Mouse (Mus musculus): ENCODE data around the gene Glipr1.
A peak's percentile ranks its signal among the peaks of the same experiment; 100 is the strongest.
"Not testable (repeated sequence)": the region's sequence is repeated elsewhere in the genome, so short reads cannot be mapped to it uniquely, and the experiment has no call there.

Glipr1 gene

DNA sequence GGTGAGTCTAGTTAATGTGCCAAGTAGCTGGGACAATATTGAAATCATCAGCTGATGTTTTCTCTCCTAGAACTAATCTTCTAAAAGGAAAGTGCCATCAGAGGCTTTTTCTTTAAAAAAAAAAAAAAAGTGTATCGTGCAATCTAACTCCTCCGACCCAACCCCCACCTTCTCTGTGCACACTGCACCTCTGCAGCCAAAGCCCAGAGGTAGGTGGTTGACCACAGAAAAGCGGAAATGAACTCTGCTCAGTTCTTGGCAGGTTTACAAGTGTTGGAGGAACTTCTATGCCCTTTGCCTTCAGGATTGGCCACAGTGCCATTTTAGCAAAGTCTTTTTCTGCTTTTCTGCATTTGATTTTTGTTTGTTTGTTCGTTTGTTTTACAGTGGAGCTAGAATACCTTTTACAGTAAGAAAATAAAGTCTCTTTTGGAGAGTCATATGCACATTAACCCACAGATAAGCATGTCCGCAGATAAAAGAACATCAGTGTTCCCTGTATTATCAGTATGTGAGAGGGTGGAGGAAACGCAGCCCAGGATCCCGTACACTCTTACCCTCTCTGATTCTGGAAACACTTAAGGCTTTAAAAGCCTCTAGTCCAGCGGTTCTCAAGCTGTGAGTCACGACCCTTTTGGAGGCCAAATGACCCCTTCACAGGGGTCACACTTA, at the start of gene Glipr1:
Glipr1 (minus strand) TSS at position 88 of the 672 bp plus-strand sequence.
- no peak for DNase-seq (ENCODE audit: low spot score in 2 of 2)

DNA sequence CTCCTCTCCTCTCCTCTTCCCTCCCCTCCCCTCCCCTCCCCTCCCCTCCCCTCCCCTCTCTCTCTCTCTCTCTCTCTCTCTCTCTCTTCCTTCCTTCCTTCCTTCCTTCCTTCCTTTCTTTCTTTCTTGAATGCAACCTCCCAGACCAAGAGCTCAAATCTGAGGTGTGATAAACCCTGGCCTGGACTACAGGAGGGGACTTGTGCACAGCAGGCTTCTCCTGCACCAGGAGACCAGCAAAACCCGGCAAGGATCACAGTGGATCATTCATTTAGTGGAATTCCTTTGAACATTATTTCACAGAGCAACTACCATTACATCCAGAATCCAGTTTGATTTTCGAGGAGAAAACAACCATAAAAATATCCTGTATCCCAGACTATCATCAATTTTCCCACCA, 49.5 kb upstream of the Glipr1 start:
- DNase-seq (ENCODE audit: low spot score in 2 of 2), result not testable (repeated sequence)

- no peak for DNase-seq (ENCODE audit: low spot score in 2 of 2)
Observed at GRCm38 (mm10) chr10:112051220-112051619, 48.8 kb upstream of the Glipr1 start.

GRCm38 (mm10) chr10:112044283-112044682, 41.9 kb upstream of the Glipr1 start:
- DNase-seq (ENCODE audit: low spot score in 2 of 2), result not testable (repeated sequence)

- not testable (repeated sequence) for DNase-seq (ENCODE audit: low spot score in 2 of 2)
Observed at GRCm38 (mm10) chr10:112043523-112043922, 41.1 kb upstream of the Glipr1 start.

GRCm38 (mm10) chr10:112028689-112029088, 26.3 kb upstream of the Glipr1 start:
- DNase-seq (ENCODE audit: low spot score in 2 of 2), result not testable (repeated sequence)

- DNase-seq (ENCODE audit: low spot score in 2 of 2), result no peak
Observed at GRCm38 (mm10) chr10:112023585-112023984, 21.2 kb upstream of the Glipr1 start.

- DNase-seq (ENCODE audit: low spot score in 2 of 2), result not testable (repeated sequence)
Observed at GRCm38 (mm10) chr10:112009511-112009910, 7.1 kb upstream of the Glipr1 start.

DNA sequence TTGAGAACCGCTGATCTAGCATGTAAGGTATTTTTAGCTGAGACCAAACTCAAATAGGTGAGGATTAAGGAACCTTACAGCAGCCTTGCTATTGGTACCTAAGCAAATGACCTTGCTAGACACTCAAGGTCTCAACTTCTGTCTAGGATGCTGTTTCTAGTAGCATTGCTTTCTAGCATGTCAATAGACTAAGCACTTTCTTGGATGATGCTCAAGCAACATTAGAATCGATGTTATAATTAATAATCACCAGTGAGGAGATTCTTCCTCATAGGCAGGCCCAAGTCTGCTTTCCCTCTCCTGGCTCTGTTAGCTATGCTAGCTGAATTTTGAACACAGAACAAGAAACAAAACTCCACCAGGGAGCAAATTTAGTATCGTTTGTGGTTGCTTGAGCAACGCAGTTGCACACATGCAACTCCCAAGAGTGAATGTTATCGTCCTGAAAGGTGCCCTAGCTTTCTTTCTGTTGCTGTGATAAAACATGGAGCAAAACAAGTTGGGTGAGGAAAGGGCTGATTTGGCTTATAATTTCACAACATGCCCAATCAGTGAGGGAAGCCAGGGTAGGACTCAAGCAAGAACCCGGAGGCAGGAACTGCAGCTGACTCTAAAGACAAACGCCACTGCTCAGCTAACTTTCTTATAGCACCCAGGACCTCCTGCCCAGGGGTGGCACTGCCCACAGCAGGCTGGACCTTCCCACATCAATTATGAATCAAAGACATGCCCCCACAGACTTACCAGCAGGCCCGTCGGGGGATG, 493 bp downstream of the Glipr1 start:
- no peak for DNase-seq (ENCODE audit: low spot score in 2 of 2)

DNA sequence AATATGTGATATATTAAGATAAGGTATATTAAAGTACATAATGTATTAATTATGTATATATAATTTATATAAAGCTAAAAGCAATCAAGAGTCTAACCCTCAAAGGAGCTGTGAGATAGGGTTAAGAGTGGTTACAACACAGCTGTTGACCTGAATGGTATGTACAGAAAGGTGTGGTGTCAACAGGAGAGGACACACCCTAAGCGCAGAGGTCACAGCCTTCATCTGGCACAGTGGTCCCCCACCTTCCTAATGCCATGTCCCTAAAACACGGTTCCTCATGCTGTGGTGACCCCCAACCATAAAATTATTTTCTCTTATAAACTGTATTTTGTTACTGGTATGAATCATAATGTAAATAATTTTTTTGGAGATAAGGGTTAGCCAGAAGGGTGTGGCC, 1.1 kb downstream of the Glipr1 start:
- DNase-seq (ENCODE audit: low spot score in 2 of 2), result no peak

DNA sequence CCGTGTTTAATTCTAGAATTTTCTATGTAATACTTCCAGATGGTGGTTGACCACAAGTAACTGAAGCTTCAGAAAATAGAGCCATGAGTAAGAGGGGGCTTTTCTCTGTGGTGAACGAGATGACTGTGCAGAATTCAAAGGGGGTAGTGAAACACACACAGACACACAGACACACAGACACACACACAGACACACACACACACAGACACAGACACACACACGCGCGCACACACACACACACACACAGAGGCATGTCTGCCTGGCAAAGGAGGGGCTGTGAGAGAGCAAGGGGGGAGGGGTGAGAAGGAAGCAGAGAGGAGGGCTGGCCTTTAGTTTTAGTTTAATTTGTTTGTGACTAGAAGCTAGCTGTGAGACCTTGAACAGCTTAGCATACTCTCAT, 1.9 kb downstream of the Glipr1 start:
- no peak for DNase-seq (ENCODE audit: low spot score in 2 of 2)

DNA sequence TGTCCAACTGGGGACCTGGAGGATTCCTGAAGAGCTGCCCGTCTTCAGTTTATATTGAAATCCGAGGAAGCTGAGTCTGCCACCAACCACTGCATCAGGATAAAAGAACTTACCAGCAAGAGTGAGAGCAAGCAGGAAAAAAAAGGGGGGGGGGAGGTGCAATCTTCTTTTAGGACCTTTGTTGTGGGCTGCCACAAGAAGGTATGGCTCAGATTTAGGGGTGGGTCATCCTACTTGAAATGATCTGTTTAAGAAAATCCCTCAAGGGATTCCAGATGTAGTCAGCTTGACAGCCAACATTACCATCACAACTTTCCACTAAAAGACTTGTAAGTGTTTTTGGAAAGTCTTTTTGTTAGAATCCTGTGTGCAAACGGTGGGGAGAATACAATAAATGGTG, 2.7 kb downstream of the Glipr1 start:
- DNase-seq (ENCODE audit: low spot score in 2 of 2), result no peak

DNA sequence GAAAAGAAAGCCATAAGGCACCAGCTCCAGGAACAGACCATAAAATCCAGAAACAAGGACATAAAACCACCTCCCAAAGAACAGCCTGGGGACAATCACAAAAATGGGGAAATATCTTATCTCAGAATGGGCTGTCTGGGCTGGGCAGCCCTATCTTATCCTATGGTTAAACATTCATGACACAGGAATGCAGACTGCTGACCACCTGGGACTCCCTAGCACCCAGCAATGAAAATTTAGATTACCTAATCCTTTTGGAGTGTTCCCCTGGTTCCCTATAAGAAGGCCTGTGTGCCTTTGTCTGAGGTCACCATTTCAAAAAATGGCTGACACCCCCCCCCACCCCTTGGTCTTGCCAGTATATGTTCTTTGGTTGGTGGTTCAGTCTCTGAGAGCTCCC, 4.8 kb downstream of the Glipr1 start:
- DNase-seq (ENCODE audit: low spot score in 2 of 2), result no peak

DNA sequence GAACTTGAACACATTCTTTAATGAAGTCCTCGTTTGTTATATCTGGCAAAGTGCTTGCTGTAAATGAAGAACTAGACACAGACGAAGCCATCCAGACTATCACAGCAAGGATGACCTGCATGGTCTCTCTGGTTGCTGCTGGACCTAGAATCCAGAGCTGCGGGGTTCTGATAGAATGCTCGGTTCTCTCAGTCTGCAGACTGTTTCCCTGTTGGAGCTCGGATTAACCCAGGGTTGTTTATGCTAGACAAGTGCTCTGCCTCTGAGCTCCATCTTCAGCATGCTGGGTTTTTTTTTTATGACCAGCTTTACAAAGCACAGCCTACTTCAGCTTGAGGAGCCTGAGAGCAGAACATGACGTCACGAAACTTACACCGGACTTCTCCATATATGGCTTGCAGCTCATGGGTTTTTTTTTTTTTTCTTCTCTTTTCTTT, 5.5 kb downstream of the Glipr1 start:
- DNase-seq (ENCODE audit: low spot score in 2 of 2), result no peak

GRCm38 (mm10) chr10:111996549-111996904, 5.9 kb downstream of the Glipr1 start:
- no peak for DNase-seq (ENCODE audit: low spot score in 2 of 2)

DNA sequence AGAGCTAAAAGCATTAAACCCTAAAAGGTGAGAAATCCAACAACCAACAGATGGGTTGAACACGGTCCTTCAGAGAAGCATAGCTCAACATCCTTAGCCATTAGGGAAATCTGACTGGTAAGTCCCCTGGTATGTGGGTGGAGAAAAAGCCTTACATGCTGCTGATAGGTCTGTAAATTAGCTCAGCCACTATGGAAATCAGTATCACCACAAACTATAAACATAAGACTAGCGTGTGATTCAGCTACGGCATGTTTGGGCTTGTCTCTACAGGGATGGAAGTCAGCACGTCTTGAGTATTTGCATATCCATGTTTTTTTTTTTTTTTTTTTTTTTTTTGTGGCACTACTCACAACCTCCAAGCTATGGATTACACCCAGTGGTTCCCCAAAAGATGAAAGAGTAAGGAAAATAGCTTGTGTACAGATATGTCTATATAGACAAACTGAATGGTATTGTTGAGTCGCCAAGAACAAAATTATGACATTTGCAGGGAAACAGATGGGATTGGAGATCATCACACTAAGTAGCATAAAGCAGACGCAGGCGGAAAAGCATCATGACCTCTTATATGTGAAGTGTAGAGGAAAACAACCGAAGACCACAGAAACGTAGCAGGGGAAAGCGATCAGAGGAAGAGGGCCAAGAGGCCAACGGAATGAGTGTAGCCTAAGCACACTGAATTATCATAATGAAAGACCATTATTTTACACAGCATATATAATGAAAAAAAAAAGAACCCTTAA, 6.5 kb downstream of the Glipr1 start:
- no peak for DNase-seq (ENCODE audit: low spot score in 2 of 2)

DNA sequence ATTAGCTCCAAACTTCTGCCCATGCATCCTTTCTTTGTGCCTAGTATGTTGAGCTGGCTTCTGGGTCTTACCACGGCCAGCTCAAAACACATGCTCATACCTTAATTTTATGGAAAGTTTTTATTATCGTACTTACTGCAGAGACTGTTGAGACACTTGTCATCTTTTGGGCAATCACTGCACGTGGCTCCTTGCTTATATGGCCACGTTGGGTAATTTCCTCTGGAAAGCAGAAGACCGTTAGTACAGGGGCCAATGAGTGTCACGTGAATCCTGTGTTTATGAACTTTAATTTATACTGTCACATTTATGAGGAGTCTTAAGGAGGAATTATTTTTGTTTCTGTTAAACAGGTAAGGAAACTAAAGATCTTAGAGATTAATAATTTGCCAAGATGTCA, 16.0 kb downstream of the Glipr1 start:
- no peak for DNase-seq (ENCODE audit: low spot score in 2 of 2)

DNA sequence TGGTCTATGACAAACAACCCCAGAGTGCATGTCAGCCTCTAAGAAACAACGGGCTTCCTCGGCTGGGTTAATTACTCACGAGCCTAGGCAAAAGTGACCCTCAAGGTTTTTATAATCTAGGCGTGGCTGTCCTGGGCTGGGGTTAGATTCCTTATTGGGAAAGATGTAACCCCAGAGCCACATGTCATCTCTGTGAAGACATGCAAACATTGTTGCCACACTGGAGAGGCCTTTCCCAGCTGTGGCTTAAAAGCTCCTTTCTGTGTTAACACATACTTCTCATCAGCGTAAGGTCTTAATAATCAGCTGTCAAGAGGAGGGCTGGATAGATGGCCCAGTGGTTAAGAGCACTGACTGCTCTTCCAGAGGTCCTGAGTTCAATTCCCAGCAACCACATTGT, 19.4 kb downstream of the Glipr1 start:
- DNase-seq (ENCODE audit: low spot score in 2 of 2), result no peak

DNA sequence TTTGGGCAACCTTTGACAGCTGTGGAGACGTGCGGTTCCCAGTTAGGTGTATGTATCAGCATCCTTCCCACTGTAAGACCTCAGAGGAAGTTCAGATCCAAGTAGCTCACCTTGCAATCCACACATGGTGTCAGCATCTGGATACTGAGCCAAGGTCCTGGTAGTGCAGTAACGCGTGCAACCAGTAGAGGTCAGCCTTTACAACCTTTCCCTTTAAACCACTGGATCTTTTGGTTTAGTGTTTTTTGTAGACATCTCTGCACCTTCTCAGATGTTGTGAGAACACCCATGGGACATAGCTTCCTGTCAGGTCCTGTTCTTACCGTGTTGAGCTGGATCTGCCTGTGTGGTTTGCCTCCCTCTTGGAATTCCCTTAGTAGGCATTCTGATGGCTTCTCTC, 24.8 kb downstream of the Glipr1 start:
- DNase-seq (ENCODE audit: low spot score in 2 of 2), result peak; percentile 67 to 82

- peak; percentile 90 to 93 for DNase-seq (ENCODE audit: low spot score in 2 of 2)
Observed at GRCm38 (mm10) chr10:111972542-111973361, 29.7 kb downstream of the Glipr1 start, which contains the start of gene Krr1. TSS of gene Krr1 (plus strand) at chr10:111972664.

DNA sequence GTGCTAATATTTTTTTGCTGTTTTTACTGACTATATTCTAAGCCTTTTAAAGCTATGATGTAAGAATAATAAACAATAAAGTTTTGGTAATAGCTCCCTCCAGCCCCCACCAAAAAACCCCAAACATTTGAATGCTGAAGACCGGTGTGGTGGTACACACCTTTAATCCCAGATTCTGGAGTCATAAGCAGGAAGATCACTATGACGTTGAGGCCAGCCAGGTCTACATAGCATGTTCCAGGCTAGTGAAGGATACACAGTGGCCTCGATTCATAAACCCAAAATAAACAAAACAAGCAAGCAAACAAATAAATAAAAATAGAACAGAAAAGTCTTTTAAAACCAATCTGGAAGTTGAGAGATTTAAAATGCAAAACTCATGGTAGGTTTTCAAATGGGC, 30.5 kb downstream of the Glipr1 start:
- no peak for DNase-seq (ENCODE audit: low spot score in 2 of 2)

GRCm38 (mm10) chr10:111966394-111966793, 36.0 kb downstream of the Glipr1 start:
- DNase-seq (ENCODE audit: low spot score in 2 of 2), result no peak
